Mouse (Mus musculus): Measurements from ENCODE around the gene Gm20908. TPM values are rescaled to one million over a fixed set of nuclear protein-coding genes. Genes with fewer than 3 reads are reported as not detected.

Gm20908 gene
- not detected in 2 replicates for polyA plus RNA-seq (2012; rRNA removed)

GRCm38 (mm10) chrY:64472966-64473365, at the start of gene Gm20908:
Gene Gm20908 (plus strand): TSS chrY:64473266.

